In the genomic region with DNA sequence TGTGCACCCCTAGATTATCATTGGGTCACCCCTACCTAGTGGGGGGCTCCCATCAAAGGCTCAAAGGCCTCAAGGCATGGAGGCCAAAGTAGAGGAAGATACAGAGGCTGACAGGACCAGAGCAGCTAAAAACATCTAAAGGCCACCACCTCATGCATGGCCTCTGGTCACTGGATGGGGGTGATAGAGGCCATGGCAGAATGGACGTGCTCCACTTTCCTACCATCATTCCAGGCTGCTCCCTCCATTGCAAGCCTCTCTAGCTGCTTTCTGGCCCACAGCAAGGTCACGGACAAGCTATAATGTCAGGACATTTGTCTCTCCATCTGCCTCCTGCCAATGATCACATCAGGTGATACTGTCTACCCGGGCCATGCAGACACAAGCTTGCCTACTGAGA, we compare ENCODE assay signal across 29 mouse cellular contexts. TPM values are rescaled to one million over a fixed set of nuclear protein-coding genes. Genes with fewer than 3 reads are reported as not detected.
"Had no signal": no experiment of that assay in that cellular context is flagged by ENCODE, and none has a peak within 500 bp of the region (broad histone marks: within the 10 kb centered on the region; RNA-seq: fewer than 3 reads in every experiment).

No protein-coding gene starts in this region.

- H3K4me3 ChIP-seq: embryonic facial prominence, embryonic 10.5 days; embryonic facial prominence, embryonic 12.5 days; embryonic facial prominence, embryonic 13.5 days; embryonic facial prominence, embryonic 15.5 days; erythroblast, embryonic 14.5 days; forebrain, embryonic 10.5 days; forebrain, embryonic 12.5 days; forebrain, embryonic 13.5 days; forebrain, embryonic 15.5 days; gastrocnemius, adult 2 months; heart, adult 2 months had no signal

- H3K9me3 ChIP-seq: embryonic facial prominence, embryonic 10.5 days; embryonic facial prominence, embryonic 12.5 days; embryonic facial prominence, embryonic 13.5 days; embryonic facial prominence, embryonic 15.5 days; forebrain, embryonic 10.5 days; forebrain, embryonic 12.5 days; forebrain, embryonic 13.5 days; forebrain, embryonic 15.5 days had no signal

- H3K4me2 ChIP-seq: embryonic facial prominence, embryonic 12.5 days; embryonic facial prominence, embryonic 13.5 days; embryonic facial prominence, embryonic 15.5 days; forebrain, embryonic 12.5 days; forebrain, embryonic 13.5 days; forebrain, embryonic 15.5 days had no signal

- H3K27ac ChIP-seq: embryonic facial prominence, embryonic 10.5 days; embryonic facial prominence, embryonic 12.5 days; embryonic facial prominence, embryonic 13.5 days; embryonic facial prominence, embryonic 15.5 days; forebrain, embryonic 10.5 days; forebrain, embryonic 12.5 days; forebrain, embryonic 13.5 days; forebrain, embryonic 15.5 days; gastrocnemius, adult 2 months; heart, adult 2 months had no signal

- H3K36me3 ChIP-seq: embryonic facial prominence, embryonic 15.5 days had no signal

- ATAC-seq: forebrain, embryonic 13.5 days; forebrain, embryonic 14.5 days; forebrain, embryonic 15.5 days; forebrain, embryonic 16.5 days; forebrain, postnatal 0 days had no signal

- DNase-seq: cerebellum, adult 2 months; cerebellum, adult 8-10 months; cerebellum, adult 9-10 months; cerebellum, adult 9-11 months; cerebellum, postnatal 10 days; cerebellum, postnatal 14 days; cerebellum, postnatal 25 days; cerebellum, postnatal 36 days; embryo, embryonic 11 days; forebrain, postnatal 0 days; gastrocnemius, adult 2 months; gastrocnemius, postnatal 10 days; gastrocnemius, postnatal 14 days; gastrocnemius, postnatal 25 days; gastrocnemius, postnatal 36 days; heart, adult 18-20 months; heart, adult 2 months had no signal

- H3K27me3 ChIP-seq: embryonic facial prominence, embryonic 12.5 days; embryonic facial prominence, embryonic 13.5 days; embryonic facial prominence, embryonic 15.5 days; forebrain, embryonic 12.5 days; forebrain, embryonic 13.5 days; forebrain, embryonic 15.5 days had no signal

- H3K9ac ChIP-seq: embryonic facial prominence, embryonic 12.5 days; embryonic facial prominence, embryonic 13.5 days; embryonic facial prominence, embryonic 15.5 days; forebrain, embryonic 12.5 days; forebrain, embryonic 13.5 days; forebrain, embryonic 15.5 days; forebrain, postnatal 0 days had no signal

RNA-seq across cellular contexts. Expression of gene 4933405L10Rik, which starts 4.8 kb away (rescaled TPM):
- polyA plus RNA-seq: embryonic facial prominence, embryonic 10.5 days; erythroblast, embryonic 14.5 days; forebrain, embryonic 13.5 days; gonadal fat pad, adult 2 months; heart, adult 2 months had no signal
